Mouse (Mus musculus) limb, embryonic 14.5 days (tissue): Measurements from ENCODE around the gene Ccdc157. TPM values are rescaled to one million over a fixed set of nuclear protein-coding genes. Genes with fewer than 3 reads are reported as not detected.

Experiments used
- ATAC-seq: fragments of 200-750 bp; cut with Nextera tagmentation; 2 replicates; pipeline ENCODE4 v1.8.0; 2017; ENCODE audit warnings: low read depth, moderate number of reproducible peaks, moderate TSS enrichment; ENCODE audit not compliant: low FRiP score
- DNase-seq: peaks from one replicate; pipeline ENCODE4 v3.0.0-alpha.2; 2015; ENCODE audit warnings: low spot score
- H3K27ac ChIP-seq: fragments of 300-500 bp; sonication (generic); replicated peaks from 2 replicates; pipeline ENCODE4 v1.5.1; 2014; ENCODE audit warnings: low read depth, mild to moderate bottlenecking, low read length, moderate library complexity, mixed read lengths
- H3K27me3 ChIP-seq: fragments of 300-500 bp; sonication (generic); 2 replicates; pipeline ENCODE4 v1.6.1; 2014; ENCODE audit warnings: low read length, mixed read lengths; ENCODE audit not compliant: control insufficient read depth, insufficient read depth
- H3K36me3 ChIP-seq: fragments of 300-500 bp; sonication (generic); 2 replicates; pipeline ENCODE4 v1.6.1; 2014; ENCODE audit warnings: mild to moderate bottlenecking, low read length, moderate library complexity, mixed read lengths; ENCODE audit not compliant: control insufficient read depth, insufficient read depth
- H3K4me1 ChIP-seq: fragments of 300-500 bp; sonication (generic); 2 replicates; pipeline ENCODE4 v1.6.1; 2014; ENCODE audit warnings: antibody characterized with exemption, low read length, mixed read lengths; ENCODE audit not compliant: control insufficient read depth, insufficient read depth
- H3K4me2 ChIP-seq: fragments of 300-500 bp; sonication (generic); replicated peaks from 2 replicates; pipeline ENCODE4 v1.6.1; 2014; ENCODE audit warnings: low read depth, mild to moderate bottlenecking, low read length, moderate library complexity; ENCODE audit not compliant: severe bottlenecking
- H3K4me3 ChIP-seq: fragments of 300-500 bp; sonication (generic); replicated peaks from 2 replicates; pipeline ENCODE4 v1.5.1; 2014; ENCODE audit warnings: low read length
- H3K9ac ChIP-seq: fragments of 300-500 bp; sonication (generic); 2 replicates; pipeline ENCODE4 v1.6.1; 2014; ENCODE audit warnings: mild to moderate bottlenecking, low read depth, low read length, moderate library complexity; ENCODE audit not compliant: severe bottlenecking
- H3K9me3 ChIP-seq: fragments of 300-500 bp; sonication (generic); 2 replicates; pipeline ENCODE4 v1.6.1; 2016; ENCODE audit warnings: low read length; ENCODE audit not compliant: control insufficient read depth
- POLR2A ChIP-seq: fragments of 200-500 bp; IDR thresholded peaks from 2 replicates; pipeline ENCODE4 v1.8.0; 2012; ENCODE audit warnings: inconsistent platforms, mild to moderate bottlenecking, moderate library complexity, borderline replicate concordance; ENCODE audit not compliant: insufficient read depth, insufficient read length; ENCODE audit errors: extremely low read depth
- WGBS: fragments of 180-500 bp; shearing (Covaris S2); extraction: QIAGEN DNeasy Blood & Tissue Kit; methylation state at CpG from one replicate; pipeline ENCODE4 v1.1.7; 2014; 5-methylcytosine and 5-hydroxymethylcytosine counted together
- polyA plus RNA-seq, 2 experiments: library from polyadenylated mRNA; depleted of rRNA in 1 of 2; stranded (reverse) in 1 of 2; unstranded in 1 of 2; fragments of >200 nt; fragmentation: Nextera tagmentation in 1 of 2; extraction: Ambion mirVana in 1 of 2; gene quantifications; 2 replicates each; pipeline versions ENCODE4 v1.2.1 to v1.2.3; 2012 to 2014

The Ccdc157 gene
- polyA plus RNA-seq, 2 experiments = 6.6 to 26.1 TPM

- Histone ChIP-seq H3K4me1 (peaks cover 3% of the 10 kb centered on the region; the same call in 1 of the 2 replicates), H3K27ac (no peak within 1 kb of the TSS), H3K36me3 (no peaks in the 10 kb centered on the region), H3K27me3 (peaks cover 4% of the 10 kb centered on the region; the same call in 1 of the 2 replicates), H3K9ac (no peak within 1 kb of the TSS), H3K4me3 (no peak within 1 kb of the TSS), H3K9me3 (peaks cover 7% of the 10 kb centered on the region; the same call in 1 of the 2 replicates), H3K4me2 (no peak within 1 kb of the TSS)
- WGBS = 73% methylated on average over 10 of the region's 10 CpGs
- DNase-seq (no peak), ATAC-seq (no peak)
- no peak for TF ChIP-seq POLR2A
Observed at GRCm38 (mm10) chr11:4122742-4123579, 37.1 kb downstream of the Ccdc157 start, which contains the start of gene Sec14l2. Sec14l2 (minus strand) TSS chr11:4123415.

GRCm38 (mm10) chr11:4122226-4122625 lies 37.9 kb downstream of the Ccdc157 start:
- Histone ChIP-seq H3K4me3 (no peak overlapping the region), H3K27me3 (peaks cover 4% of the 10 kb centered on the region; the same call in 1 of the 2 replicates), H3K27ac (no peak overlapping the region), H3K36me3 (no peaks in the 10 kb centered on the region), H3K4me1 (peaks cover 7% of the 10 kb centered on the region; the same call in 1 of the 2 replicates), H3K9me3 (peaks cover 7% of the 10 kb centered on the region; the same call in 1 of the 2 replicates), H3K9ac (no peak overlapping the region), H3K4me2 (no peak overlapping the region)
- ATAC-seq (no peak), DNase-seq (no peak)
- WGBS = 78% methylated on average over 5 of the region's 5 CpGs
- TF ChIP-seq POLR2A = no peak

- Histone ChIP-seq H3K4me1 (peaks cover 7% of the 10 kb centered on the region; the same call in 1 of the 2 replicates), H3K9ac (no peak overlapping the region), H3K27ac (no peak overlapping the region), H3K9me3 (peaks cover 3% of the 10 kb centered on the region; the same call in 1 of the 2 replicates), H3K27me3 (peaks cover 4% of the 10 kb centered on the region; the same call in 1 of the 2 replicates), H3K36me3 (no peaks in the 10 kb centered on the region), H3K4me2 (no peak overlapping the region), H3K4me3 (no peak overlapping the region)
- WGBS = 74% methylated on average over 3 of the region's 3 CpGs
- DNase-seq (no peak), ATAC-seq (no peak)
- TF ChIP-seq POLR2A = no peak
Observed at GRCm38 (mm10) chr11:4121691-4122090, 38.4 kb downstream of the Ccdc157 start.

- Histone ChIP-seq H3K9me3 (no peaks in the 10 kb centered on the region), H3K4me3 (no peak overlapping the region), H3K27me3 (peaks cover 4% of the 10 kb centered on the region; the same call in 1 of the 2 replicates), H3K4me1 (peaks cover 7% of the 10 kb centered on the region; the same call in 1 of the 2 replicates), H3K9ac (no peak overlapping the region), H3K4me2 (no peak overlapping the region), H3K36me3 (no peaks in the 10 kb centered on the region), H3K27ac (no peak overlapping the region)
- ATAC-seq = no peak
- WGBS = 70% methylated on average over 5 of the region's 5 CpGs
- DNase-seq = no peak
- no peak for TF ChIP-seq POLR2A
Observed at GRCm38 (mm10) chr11:4119635-4120034, 40.5 kb downstream of the Ccdc157 start.

GRCm38 (mm10) chr11:4118081-4118921 lies 41.8 kb downstream of the Ccdc157 start:
- Histone ChIP-seq H3K9me3 (no peaks in the 10 kb centered on the region), H3K4me2 (peak overlapping the region; percentile 98), H3K36me3 (no peaks in the 10 kb centered on the region), H3K4me3 (peak overlapping the region; percentile 58), H3K4me1 (peaks cover 7% of the 10 kb centered on the region; the same call in 1 of the 2 replicates), H3K9ac (peak overlapping the region; percentile 75), H3K27ac (peak overlapping the region; percentile 75), H3K27me3 (peaks cover 4% of the 10 kb centered on the region; the same call in 1 of the 2 replicates)
- 3% methylated on average over 41 of the region's 41 CpGs for WGBS
- peak; percentile 74 for ATAC-seq
- 0 out of 2 replicates have a peak, but pooled peaks have one; percentile 56 for TF ChIP-seq POLR2A
- peak; percentile 74 for DNase-seq
